Mouse (Mus musculus) stomach, postnatal 0 days (tissue): Measurements from ENCODE around the gene Cdc42bpg. TPM values are rescaled to one million over a fixed set of nuclear protein-coding genes. Genes with fewer than 3 reads are reported as not detected.
A peak's percentile ranks its signal among the peaks of the same experiment; 100 is the strongest.

Experiments used
- ATAC-seq: fragments of 200-750 bp; cut with Nextera tagmentation; 2 replicates; pipeline ENCODE4 v1.8.0; 2017; ENCODE audit not compliant: low FRiP score, low TSS enrichment
- DNase-seq: peaks from one replicate; pipeline ENCODE4 v3.0.0-alpha.2; 2016; ENCODE audit warnings: low spot score
- H3K27ac ChIP-seq: fragments of 300-500 bp; sonication (generic); replicated peaks from 2 replicates; pipeline ENCODE4 v1.5.1; 2014; ENCODE audit warnings: mild to moderate bottlenecking, control low read depth
- H3K27me3 ChIP-seq: fragments of 300-500 bp; sonication (generic); 2 replicates; pipeline ENCODE4 v1.6.1; 2014; ENCODE audit warnings: low read length; ENCODE audit not compliant: control insufficient read depth, insufficient read depth
- H3K36me3 ChIP-seq: fragments of 300-500 bp; sonication (generic); 2 replicates; pipeline ENCODE4 v1.6.1; 2014; ENCODE audit warnings: low read length, mixed read lengths; ENCODE audit not compliant: control insufficient read depth, insufficient read depth
- H3K4me1 ChIP-seq: fragments of 300-500 bp; sonication (generic); replicated peaks from 2 replicates; pipeline ENCODE4 v1.6.1; 2014; ENCODE audit warnings: antibody characterized with exemption; ENCODE audit not compliant: control insufficient read depth, insufficient read depth
- H3K4me2 ChIP-seq: fragments of 300-500 bp; sonication (generic); replicated peaks from 2 replicates; pipeline ENCODE4 v1.6.1; 2014; ENCODE audit warnings: low read depth, mild to moderate bottlenecking, control low read depth, moderate library complexity
- H3K4me3 ChIP-seq: fragments of 300-500 bp; sonication (generic); 2 replicates; pipeline ENCODE4 v1.5.1; 2014; ENCODE audit warnings: low read depth, low read length, control low read depth
- H3K9ac ChIP-seq: fragments of 300-500 bp; sonication (generic); 2 replicates; pipeline ENCODE4 v1.6.1; 2014; ENCODE audit warnings: mild to moderate bottlenecking, low read length, control low read depth, mixed read lengths
- H3K9me3 ChIP-seq: fragments of 300-500 bp; sonication (generic); 2 replicates; pipeline ENCODE4 v1.6.1; 2016; ENCODE audit warnings: low read length; ENCODE audit not compliant: control insufficient read depth
- CTCF ChIP-seq: IDR thresholded peaks from 2 replicates; pipeline ENCODE4 v1.5.1; 2016; ENCODE audit warnings: antibody characterized with exemption, low read depth, mild to moderate bottlenecking, moderate library complexity
- EP300 ChIP-seq: optimal IDR thresholded peaks from 2 replicates; pipeline ENCODE3; 2016; ENCODE audit warnings: antibody characterized with exemption
- WGBS: fragments of 180-500 bp; shearing (Covaris S2); extraction: QIAGEN DNeasy Blood & Tissue Kit; methylation state at CpG from one replicate; pipeline ENCODE4 v1.1.7; 2014; 5-methylcytosine and 5-hydroxymethylcytosine counted together
- polyA plus RNA-seq: library from polyadenylated mRNA; unstranded; fragments of >200 nt; fragmentation: Nextera tagmentation; extraction: Ambion mirVana; gene quantifications from 2 replicates; pipeline ENCODE4 v1.2.1, GENCODE M21; 2015

The Cdc42bpg gene
- polyA plus RNA-seq, 1 experiment from 2014 or later, result 1.3 TPM

- Histone ChIP-seq H3K9me3 (no peaks in the 10 kb centered on the region), H3K27ac (peak overlapping the region; percentile 94), H3K27me3 (no peaks in the 10 kb centered on the region), H3K4me1 (peaks cover 9% of the 10 kb centered on the region), H3K4me2 (peak overlapping the region; percentile 91), H3K4me3 (peak overlapping the region; percentile 79; the same call in 1 of the 2 replicates), H3K36me3 (peaks cover 10% of the 10 kb centered on the region; the same call in 1 of the 2 replicates), H3K9ac (peak overlapping the region; percentile 56)
- DNase-seq (no peak), ATAC-seq (no peak)
- no peak for TF ChIP-seq CTCF
- TF ChIP-seq EP300, result no peak
- 71% methylated on average over 6 of the region's 6 CpGs for WGBS
These were observed 26.6 kb upstream of the Cdc42bpg start for GRCm38 (mm10) chr19:6279481-6280144.

- no peak overlapping the region for H3K4me2 ChIP-seq
- no peaks in the 10 kb centered on the region for H3K9me3 ChIP-seq
- H3K4me3 ChIP-seq, result no peak overlapping the region
- H3K36me3 ChIP-seq, result peaks cover 12% of the 10 kb centered on the region; the same call in 1 of the 2 replicates
- 86% methylated on average over 7 of the region's 7 CpGs for WGBS
- no peak for DNase-seq
- H3K4me1 ChIP-seq, result peaks cover 9% of the 10 kb centered on the region
- no peak for ATAC-seq
- no peak overlapping the region for H3K27ac ChIP-seq
- H3K9ac ChIP-seq, result no peak overlapping the region
- H3K27me3 ChIP-seq, result no peaks in the 10 kb centered on the region
- TF ChIP-seq CTCF, result no peak
- no peak for TF ChIP-seq EP300
These were observed 25.7 kb upstream of the Cdc42bpg start for GRCm38 (mm10) chr19:6280554-6280953.

DNA sequence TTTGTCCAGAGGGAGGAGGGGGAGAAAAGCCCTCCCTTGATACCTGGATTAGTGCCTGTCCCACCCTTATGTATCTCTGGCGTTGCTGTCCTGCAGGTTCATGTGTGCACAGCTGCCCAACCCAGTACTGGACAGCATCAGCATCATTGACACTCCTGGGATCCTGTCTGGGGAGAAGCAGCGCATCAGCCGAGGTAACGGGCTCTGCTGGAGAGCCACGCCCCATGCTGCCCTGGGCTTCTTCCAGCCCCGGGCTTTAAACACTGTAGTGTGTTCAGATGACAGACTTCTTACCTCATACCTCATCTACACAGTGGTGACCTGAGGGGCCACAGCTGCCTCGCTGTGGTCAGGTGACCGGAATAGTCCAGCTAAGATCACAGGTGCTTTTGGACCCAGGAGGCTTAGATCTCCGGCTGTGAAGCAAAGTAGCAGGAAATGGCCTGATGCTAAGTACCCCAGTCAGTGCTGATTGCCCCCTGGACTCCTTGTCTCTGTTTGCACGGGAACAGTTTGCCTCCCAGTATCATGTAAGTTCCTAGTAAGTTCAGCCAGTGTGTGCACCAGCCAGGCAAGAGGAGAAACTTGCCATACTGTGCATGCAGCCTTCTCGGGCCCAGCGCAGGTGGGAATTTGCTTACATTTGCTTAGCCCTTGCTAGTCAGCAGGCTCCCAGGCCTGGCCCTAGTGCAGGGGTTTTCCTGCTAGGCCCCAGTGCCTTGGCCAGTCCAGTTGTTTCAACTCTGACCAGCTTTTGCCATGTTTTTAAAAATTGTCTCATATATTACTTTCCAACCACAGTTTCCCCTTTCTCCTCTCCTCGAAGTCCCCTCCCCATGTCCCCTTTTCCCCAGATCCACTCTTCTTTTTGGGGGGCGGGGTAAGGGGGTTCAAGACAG, 24.9 kb upstream of the Cdc42bpg start:
- DNase-seq (peak; percentile 15), ATAC-seq (no peak)
- no peak overlapping the region for H3K4me2 ChIP-seq
- H3K27me3 ChIP-seq, result no peaks in the 10 kb centered on the region
- no peak overlapping the region for H3K4me3 ChIP-seq
- H3K4me1 ChIP-seq, result peaks cover 9% of the 10 kb centered on the region
- TF ChIP-seq EP300 (no peak), CTCF (no peak)
- 71% methylated on average over 14 of the region's 14 CpGs for WGBS
- peaks cover 12% of the 10 kb centered on the region; the same call in 1 of the 2 replicates for H3K36me3 ChIP-seq
- no peaks in the 10 kb centered on the region for H3K9me3 ChIP-seq
- no peak overlapping the region for H3K9ac ChIP-seq
- no peak overlapping the region for H3K27ac ChIP-seq

- WGBS, result 64% methylated on average over 5 of the region's 5 CpGs
- DNase-seq, result no peak
- Histone ChIP-seq H3K4me1 (peaks cover 10% of the 10 kb centered on the region), H3K4me3 (no peak overlapping the region), H3K9ac (no peak overlapping the region), H3K27me3 (no peaks in the 10 kb centered on the region), H3K4me2 (no peak overlapping the region), H3K9me3 (no peaks in the 10 kb centered on the region), H3K27ac (no peak overlapping the region), H3K36me3 (peaks cover 12% of the 10 kb centered on the region; the same call in 1 of the 2 replicates)
- no peak for ATAC-seq
- TF ChIP-seq EP300 (no peak), CTCF (no peak)
These were observed 23.3 kb upstream of the Cdc42bpg start for GRCm38 (mm10) chr19:6283001-6283400.

GRCm38 (mm10) chr19:6284502-6284901, 21.8 kb upstream of the Cdc42bpg start:
- ATAC-seq (peak; percentile 67), DNase-seq (peak; percentile 75)
- TF ChIP-seq EP300 (no peak), CTCF (no peak)
- peaks cover 12% of the 10 kb centered on the region; the same call in 1 of the 2 replicates for H3K36me3 ChIP-seq
- peak overlapping the region; percentile 80 for H3K27ac ChIP-seq
- peaks cover 4% of the 10 kb centered on the region for H3K4me1 ChIP-seq
- no peaks in the 10 kb centered on the region for H3K27me3 ChIP-seq
- H3K9me3 ChIP-seq, result no peaks in the 10 kb centered on the region
- H3K4me2 ChIP-seq, result 0 out of 2 replicates have a peak overlapping the region, but pooled peaks have one; percentile 5
- H3K9ac ChIP-seq, result 0 out of 2 replicates have a peak overlapping the region, but pooled peaks have one; percentile 4
- WGBS, result 58% methylated on average over 12 of the region's 12 CpGs
- H3K4me3 ChIP-seq, result no peak overlapping the region
